Mouse (Mus musculus) heart, postnatal 25 days (tissue): ENCODE measurements at regions not wholly inside any gene's neighbourhood (a gene's known extent, or its start where the extent isn't known, plus 50 kb on each side); places are given as distances from the start of the nearest gene placed in this dataset.
"Not testable (repeated sequence)": the region's sequence is repeated elsewhere in the genome, so short reads cannot be mapped to it uniquely, and the experiment has no call there.

Experiments used
- DNase-seq: peaks from one replicate; pipeline ENCODE4 v3.0.0; 2022; ENCODE audit warnings: low spot score
- intact Hi-C: fragments of 180-260 bp; cut with DNase I; formaldehyde crosslinking; loops from one replicate; pipeline ENCODE4 v1.15.1; 2025

DNA sequence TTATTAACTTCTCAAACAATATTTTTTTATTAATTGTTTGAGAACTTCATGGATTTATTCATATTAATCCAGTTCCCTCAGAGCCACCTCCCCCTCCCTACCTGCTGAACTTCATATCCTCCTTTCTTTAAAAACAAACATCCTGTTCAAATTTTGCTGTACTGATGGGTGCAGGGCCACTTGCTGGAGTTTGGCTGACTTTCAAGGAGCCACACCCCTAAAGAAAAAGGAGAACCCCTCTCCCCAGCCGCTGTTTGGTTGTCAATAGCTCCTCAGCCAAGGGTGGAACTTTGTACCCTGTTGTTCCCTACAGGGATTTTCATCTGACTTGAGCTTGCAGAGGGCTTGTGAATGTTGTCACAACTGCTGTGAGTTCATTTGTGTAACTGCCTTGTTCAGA, 160.0 kb upstream of the Col8a1 start:
- no peak for DNase-seq
- intact Hi-C loops = no loop called here

DNA sequence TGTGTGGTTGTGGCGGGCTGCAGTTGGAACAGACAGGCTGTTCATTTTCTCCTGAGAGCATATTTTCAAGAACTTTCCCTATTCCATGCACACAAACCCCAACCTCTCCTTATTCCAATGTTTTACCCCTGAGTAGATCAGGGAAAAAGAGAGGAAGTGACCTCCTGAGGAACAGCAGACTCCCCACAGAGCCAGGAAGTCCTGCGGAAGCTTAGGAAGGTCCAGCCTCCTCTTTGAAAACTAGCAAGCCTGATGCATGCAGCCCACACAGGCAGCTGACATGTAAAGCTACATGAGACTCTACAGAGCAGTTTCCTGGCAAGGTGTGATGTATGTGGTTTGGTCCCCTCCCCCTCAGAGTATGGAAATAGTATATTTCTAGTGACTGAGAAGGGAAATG, 160.9 kb upstream of the Col8a1 start:
- intact Hi-C loops = no loop called here
- DNase-seq = no peak

DNA sequence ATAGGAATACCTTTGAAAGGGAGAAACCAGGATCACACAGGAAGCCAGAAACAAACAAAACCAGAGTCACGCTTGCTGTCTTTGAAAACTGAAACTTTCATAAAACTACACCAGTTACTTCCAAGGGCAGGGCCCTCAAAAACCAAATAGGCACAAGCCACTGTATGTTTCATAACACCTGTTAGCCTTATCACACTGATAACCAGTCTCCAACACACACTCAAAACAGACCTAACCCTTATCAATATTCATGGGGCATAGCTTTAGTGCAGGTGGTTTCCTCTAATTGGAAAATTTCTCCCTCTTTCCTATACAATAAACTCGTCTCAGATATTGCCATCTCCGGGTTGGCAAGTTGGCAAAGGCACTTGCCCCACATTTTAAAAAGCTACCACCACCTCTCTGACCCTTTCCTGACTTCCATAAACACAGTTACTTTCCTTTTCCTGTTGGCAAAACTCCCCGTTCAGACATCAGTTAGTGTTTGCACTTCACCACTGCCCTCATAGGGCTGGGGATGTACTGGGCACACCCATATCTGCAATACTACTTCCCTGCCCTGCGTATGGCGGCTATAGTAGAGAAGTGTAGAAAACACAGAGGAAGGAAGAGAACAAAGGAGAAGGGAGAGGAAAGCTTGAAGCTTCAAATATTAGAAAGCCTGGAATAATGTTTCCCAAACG, 169.1 kb upstream of the Col8a1 start:
- intact Hi-C loops = loop anchor here (10.0 kb wide), 1 partner anchor 361 kb away; no protein-coding TSS in a partner anchor
- DNase-seq = no peak

DNA sequence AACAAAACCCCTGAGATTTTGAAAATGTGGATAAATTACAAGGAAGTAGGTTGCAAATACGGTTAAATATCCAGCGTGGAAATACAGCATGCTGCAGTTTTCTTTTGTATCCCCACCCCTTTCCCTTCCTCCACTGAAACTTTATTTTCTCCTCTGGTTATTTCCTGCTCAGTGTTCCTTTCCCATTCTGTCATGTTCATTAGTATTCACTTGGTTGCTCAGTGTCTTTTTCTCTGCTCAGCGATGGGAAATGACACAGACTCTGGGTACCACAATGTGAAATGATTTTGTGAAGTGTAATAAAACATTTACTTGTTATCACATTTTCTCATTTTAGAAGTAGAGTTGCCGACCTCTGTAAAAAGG, 169.6 kb upstream of the Col8a1 start:
- intact Hi-C loops = loop anchor here (10.0 kb wide), 1 partner anchor 361 kb away; no protein-coding TSS in a partner anchor
- no peak for DNase-seq

DNA sequence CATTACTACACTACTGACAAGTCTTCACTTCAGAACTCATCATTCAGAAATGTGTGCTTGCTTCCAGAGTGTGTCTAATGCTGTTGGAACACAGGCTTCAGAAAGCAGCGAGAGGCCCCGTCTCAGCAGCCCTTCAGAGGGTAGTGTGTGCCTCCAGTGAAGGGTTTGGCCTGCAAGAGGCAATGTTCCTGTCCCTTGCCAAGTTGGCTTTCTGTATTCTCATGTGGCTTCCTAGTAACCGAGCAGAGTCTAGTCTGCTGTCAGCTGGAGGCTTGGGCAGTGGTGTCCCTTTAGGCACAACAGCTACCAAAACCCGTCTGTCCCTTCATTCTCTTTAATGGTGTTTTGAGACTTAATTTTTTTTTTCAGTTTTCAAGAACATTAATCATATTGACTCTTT, 173.3 kb upstream of the Col8a1 start:
- intact Hi-C loops = loop anchor here (5.0 to 10.0 kb wide), 2 partner anchors 76 to 357 kb away; no protein-coding TSS in a partner anchor
- DNase-seq = peak; percentile 76

DNA sequence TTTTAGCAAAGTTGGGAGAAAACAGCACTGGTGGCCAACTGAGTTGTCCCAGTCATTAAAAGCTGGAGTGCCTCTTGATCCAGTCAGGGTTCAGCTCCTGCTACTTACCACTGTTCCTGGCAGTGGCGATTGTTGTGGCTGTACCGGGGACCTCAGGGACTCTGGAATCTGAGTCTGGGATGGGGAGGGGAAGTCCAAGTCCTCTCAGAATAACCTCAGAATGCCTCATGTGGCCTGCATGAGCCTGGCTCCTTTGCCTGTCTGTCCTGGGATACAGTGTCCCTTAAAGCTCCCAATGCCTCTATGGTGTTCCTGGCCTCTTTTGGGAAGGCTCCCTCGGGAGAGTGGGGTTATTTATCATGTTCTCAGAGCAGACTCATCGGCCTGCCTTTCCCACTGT, 173.8 kb upstream of the Col8a1 start:
- intact Hi-C loops = loop anchor here (5.0 to 10.0 kb wide), 2 partner anchors 76 to 356 kb away; no protein-coding TSS in a partner anchor
- peak; percentile 78 for DNase-seq

DNA sequence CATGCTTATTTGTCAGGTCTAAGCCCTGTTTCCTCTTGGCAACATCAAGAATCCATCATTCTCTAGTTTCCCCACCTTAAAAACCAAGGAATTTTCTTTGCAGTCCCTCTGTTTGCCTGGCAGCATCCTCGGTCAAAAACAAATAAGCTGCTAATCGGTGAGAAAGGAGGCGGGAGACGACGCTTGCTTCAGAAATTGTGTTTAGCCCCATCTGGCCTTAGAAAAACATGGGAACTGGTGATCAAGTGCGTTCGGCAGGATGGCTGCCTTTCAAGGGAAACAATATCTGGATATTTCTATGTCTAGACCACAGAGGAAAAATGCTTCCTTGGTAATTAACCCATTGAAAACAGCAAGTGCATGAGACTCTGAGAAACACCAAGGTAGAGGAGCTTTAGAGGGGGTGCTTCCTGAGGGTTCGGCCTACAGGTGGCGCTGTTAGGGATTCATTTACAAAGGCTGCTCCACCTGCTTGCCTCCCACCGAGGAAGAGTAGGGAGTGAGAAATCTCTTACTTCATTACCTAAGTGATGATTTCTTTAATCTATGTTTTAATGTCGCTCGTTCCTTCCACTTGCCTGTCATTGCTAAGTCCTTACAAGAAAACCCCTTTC, 174.7 kb upstream of the Col8a1 start:
- intact Hi-C loops = loop anchor here (5.0 to 10.0 kb wide), 2 partner anchors 77 to 356 kb away; no protein-coding TSS in a partner anchor
- DNase-seq = no peak

DNA sequence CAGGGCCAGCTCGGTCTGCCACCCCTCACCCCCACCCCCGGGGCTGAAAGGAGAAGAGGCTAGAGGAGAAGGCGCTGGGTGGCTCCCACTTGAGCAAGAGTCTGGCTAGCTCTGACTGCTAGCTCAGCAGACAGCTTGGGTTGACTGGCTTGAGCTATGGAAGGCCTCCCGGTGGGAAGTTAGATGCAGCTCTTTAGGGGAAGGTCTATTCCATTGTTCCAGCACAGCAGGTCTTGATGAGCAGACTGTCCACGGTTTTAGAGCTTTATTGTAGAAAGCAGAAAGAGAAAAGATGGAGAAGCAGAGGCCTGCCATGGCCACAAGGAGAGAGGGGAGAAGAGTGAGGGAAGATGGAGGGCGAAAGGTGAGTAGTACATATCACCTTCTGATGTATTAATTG, 190.9 kb upstream of the Col8a1 start:
- intact Hi-C loops = no loop called here
- no peak for DNase-seq

DNA sequence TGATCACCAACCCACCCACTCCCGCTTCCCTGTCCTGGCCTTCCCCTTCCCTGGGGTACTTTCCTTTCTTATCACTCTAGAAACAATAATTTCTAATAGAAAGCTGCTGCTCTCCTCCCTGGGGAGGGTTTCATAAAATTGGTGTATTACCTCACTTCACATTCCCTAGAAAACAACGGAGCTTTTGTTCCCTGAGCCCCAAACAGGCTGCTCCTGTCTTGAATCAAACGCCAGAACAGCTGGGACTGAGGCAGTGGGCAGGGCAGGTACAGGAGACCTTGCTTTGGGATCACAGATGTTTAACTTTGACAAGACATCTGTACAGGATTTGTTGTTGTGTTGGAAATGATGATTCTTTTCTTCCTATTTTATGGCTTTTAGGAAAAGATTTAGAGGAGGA, 192.8 kb upstream of the Col8a1 start:
- intact Hi-C loops = no loop called here

DNA sequence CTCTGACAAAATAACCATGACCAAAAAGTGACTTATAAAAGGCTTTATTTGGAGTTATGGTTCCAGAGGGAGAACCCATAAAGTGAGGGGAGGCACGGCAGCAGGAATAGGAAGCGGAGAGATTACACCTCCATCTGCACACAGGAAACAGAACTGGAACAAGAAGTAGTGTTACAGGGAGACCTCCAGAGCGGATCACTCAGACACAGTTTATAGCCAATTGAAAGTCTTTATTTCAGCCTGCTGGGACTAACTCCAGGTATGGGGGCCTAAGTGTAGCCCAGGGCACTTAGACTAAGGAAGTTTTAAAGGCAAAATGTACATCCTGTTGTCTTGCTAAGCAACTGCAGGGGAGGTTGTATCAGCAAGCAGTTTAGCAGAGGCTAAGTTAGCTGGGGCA, 195.1 kb upstream of the Col8a1 start:
- intact Hi-C loops = no loop called here
- no peak for DNase-seq

More for the DNA sequence above, 192.8 kb upstream of the Col8a1 start:
- DNase-seq = no peak

DNA sequence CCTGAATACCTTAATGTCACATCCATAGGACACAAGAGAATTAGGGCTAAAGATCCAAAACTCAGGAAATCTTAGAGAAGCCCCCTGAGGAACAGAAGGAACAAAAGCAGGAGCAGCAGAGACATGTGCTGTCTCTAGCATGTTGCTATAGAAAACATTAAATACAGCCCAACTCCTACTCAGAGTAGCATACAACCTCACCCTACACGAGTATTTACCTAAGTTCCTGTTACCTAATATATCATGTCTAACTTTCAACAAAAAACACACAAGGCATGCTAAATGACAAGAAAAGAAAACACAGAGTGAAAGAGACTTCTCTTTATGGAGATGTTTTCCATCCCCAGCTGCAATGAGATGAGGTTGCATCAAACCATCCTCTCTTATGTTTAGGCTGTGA, 216.4 kb upstream of the Col8a1 start:
- DNase-seq = no peak
- intact Hi-C loops = no loop called here

DNA sequence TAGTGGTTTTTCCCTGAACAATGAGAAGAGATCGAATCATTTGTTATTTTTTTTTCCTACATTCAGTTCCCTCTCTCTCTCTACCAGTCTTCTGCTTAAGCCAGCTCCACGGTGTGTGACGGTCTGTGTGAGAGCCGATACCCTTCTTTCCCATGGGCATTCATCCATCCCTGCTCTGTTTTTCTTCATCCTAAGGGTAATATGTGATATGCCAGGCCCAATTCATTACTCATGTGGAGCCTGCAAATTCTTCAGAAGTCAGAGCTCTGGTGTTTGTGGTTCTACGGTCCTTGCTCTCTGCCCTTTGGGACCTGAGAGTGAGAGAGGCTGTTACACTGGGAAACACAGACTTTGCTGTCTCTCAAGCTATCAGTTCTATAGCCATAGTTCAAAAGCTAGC, 229.6 kb upstream of the Col8a1 start:
- intact Hi-C loops = no loop called here
- no peak for DNase-seq

DNA sequence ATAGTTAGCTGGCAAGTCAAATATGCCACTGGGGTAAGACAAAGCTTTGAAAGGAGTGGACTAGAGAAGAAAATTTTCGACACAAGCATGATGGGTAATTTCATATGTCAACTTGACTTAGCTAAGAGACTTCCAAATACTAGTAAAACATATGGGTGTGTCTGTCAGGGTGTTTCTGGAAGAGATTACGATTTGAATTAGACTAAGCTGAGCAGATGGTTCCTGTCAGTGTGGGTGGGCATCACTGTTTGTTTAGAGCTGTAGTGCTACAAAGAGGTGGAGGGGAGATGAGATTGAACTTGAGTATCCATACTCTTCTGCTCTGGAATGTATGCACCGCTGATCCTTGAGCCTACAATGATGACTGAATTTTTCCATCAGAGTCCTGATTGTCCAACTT, 251.2 kb upstream of the Col8a1 start:
- DNase-seq = no peak
- intact Hi-C loops = no loop called here

DNA sequence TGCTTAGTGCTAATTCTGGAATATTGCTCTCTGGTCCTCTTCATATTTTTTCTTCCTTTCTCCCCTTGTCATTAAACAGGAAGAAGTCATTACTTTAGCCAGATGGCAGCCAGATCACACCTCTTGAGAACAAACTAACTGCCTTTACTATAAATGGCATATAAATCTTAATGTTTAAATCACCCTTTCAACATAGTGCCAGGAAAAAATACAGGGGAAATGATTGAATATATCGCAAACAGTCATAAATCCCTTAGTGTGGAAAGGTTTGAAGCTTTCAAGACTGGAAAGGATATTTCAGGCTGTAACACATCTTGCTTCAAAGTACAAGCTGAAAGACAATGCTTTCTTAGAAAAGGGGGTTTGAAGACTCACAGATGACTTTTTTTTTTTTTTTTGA, 259.0 kb upstream of the Col8a1 start:
- DNase-seq = no peak
- intact Hi-C loops = no loop called here

DNA sequence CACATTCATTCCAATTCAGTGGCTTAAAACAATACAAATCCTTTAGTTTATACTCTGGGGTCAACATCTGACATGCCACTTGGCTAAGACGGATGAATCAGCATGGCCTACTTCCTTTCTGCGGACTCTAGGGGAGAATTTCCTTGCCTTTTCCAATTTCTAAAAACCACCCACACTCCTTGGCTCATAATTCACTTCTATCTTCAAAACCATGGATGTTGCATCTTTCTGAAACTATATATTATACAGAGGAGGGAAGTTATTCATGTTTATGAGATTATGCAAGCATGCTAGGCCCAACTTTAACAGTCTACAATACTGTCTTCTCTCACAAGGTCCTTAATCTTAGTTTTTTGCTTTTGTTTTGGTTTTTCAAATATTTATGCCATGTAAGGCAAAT, 273.0 kb upstream of the Col8a1 start:
- intact Hi-C loops = no loop called here
- DNase-seq = no peak

DNA sequence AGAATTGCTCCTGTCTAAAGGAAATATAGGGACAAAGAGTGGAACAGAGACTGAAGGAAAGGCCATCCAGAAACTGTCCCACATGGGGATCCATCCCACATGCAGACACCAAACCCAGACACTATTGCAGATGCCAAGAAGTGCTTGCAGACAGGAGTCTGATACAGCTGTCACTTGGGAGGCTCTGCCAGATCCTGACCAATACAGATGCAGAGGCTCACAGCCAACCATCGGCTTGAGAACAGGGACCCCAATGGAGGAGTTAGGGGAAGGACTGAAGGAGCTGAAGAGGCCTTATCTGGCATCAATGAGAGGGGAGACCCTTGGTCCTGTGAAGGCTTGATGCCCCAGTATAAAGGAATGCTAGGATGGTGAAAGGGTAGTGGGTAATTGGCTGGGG, 274.0 kb upstream of the Col8a1 start:
- DNase-seq, intact Hi-C loops: not testable (repeated sequence)

DNA sequence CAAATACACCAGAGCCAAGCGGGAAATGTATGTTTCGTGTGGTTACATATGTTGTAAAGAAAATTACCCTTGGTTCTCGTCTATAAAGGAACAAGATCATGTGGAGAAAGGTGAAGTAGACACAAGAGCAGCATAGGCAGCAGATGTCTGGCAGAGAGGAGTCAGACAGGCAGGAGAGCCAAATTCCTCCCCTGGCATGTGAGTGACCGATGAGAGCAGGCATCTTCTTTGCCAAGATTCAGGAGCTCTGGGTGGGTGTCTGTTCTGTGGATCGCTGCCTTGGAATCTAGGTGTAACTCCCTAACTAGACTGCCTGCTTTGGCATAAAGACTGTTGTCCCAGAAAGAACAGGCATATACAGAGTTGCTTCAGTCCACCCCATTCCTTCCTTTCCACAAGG, 275.1 kb upstream of the Col8a1 start:
- intact Hi-C loops = no loop called here
- peak; percentile 1 for DNase-seq

DNA sequence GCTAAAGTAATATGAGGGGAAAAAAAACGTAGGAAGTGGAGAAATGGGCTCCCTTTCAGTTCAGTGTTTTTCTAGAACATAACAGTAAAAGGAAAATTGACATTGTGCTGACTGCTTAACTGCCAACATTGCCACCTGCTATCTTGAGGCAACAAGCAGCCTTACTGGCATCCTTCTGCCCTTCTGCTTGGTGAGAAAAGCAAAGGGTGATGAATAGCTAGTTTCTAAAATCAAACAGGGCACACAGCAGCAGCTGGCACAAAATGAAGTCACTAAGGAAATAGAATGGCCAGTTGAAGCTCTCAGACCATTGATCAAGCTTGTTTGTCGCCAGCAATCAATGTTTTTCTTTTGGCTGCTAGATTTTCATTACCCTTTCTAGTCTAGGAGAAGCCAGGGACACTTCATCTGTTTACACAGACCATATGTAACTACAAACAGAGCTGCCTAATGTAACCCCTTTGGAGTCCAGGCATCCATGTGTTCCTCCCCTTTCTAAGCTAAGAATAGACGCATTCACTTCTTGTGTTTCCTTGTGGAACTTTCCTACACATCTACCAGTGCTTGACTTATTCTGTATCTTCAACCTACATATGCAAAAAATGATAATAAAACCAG, 314.2 kb upstream of the Col8a1 start:
- no peak for DNase-seq
- intact Hi-C loops = no loop called here

DNA sequence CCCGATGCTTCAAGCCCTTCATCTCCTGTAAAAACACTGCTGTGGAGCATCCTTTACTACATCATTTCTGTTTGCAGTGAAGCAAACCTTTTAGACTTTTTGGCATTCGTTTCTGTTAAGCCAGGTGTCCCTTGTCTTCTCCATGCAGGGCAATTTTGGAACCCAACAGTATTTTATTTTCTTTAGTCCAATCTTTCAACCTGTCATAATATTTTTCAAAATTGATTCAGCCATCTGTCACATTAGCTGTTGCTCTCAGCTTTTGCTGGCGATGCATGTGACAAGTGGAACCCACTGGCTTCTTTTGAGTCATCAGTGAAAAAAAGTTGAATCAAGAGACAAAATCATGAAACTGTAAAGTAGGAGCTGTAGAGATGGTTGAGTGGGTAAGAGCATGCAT, 317.9 kb upstream of the Col8a1 start:
- intact Hi-C loops = no loop called here
- DNase-seq = no peak

DNA sequence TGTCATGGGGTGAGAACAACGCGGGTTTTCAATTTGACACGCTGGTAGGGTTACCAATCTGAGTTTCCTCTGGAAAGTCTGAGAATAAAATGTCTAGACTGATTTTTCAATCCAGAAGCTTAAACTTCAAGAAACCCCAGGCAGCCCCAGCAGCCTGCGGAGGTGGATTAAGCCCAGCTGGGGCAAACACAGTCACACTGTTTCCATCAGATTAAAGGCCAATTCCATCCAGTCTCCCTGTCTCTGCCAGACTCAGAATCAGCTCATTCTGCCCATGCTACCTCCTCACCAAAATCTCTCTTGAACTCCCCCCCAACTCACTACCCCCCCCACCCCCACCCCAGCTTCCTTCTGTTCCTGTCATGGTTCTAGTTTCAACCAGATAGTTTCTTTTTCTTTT, 307.9 kb upstream of the Dcbld2 start:
- DNase-seq = no peak

DNA sequence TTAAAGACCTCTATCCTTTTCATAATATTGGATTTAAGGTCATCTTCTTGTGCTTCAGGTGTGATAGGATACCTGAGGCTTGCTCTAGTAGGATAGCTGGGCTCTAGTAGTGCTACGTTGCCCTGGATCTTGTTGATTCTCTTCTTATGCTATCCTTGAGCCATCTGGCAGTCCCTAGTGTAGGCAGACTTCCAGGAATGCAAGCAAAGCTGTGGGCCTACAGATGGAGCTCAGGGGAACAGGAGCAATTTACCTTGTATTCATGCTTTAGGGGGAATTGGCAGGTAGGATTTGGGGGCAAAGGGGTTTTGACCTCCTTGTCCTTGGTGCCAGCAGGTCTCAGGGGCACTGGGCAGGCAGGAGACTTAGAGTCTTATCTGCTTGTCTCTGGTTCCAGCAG, 297.8 kb upstream of the Dcbld2 start:
- no peak for DNase-seq
- intact Hi-C loops = no loop called here

More for the DNA sequence above, 307.9 kb upstream of the Dcbld2 start:
- intact Hi-C loops = no loop called here
